Mouse (Mus musculus) midbrain, embryonic 11.5 days (tissue): ENCODE results near the gene Qtrt2. TPM values are rescaled to one million over a fixed set of nuclear protein-coding genes. Genes with fewer than 3 reads are reported as not detected.
A peak's percentile ranks its signal among the peaks of the same experiment; 100 is the strongest.

ENCODE experiments used
- ATAC-seq: fragments of 200-750 bp; cut with Nextera tagmentation; 2 replicates; pipeline ENCODE4 v1.8.0; 2017; ENCODE audit warnings: moderate TSS enrichment, moderate library complexity; ENCODE audit not compliant: low FRiP score
- DNase-seq: peaks from one replicate; pipeline ENCODE4 v3.0.0; 2015; ENCODE audit warnings: low spot score; ENCODE audit errors: missing footprints
- H3K27ac ChIP-seq: fragments of 300-500 bp; sonication (generic); 2 replicates; pipeline ENCODE4 v1.5.1; 2014; ENCODE audit warnings: low read depth, low read length
- H3K27me3 ChIP-seq: fragments of 300-500 bp; sonication (generic); 2 replicates; pipeline ENCODE4 v1.6.1; 2014; ENCODE audit warnings: mild to moderate bottlenecking, low read length, moderate library complexity, mixed read lengths; ENCODE audit not compliant: control insufficient read depth, insufficient read depth
- H3K36me3 ChIP-seq: fragments of 300-500 bp; sonication (generic); 2 replicates; pipeline ENCODE4 v1.6.1; 2014; ENCODE audit warnings: mild to moderate bottlenecking, low read length, moderate library complexity, mixed read lengths; ENCODE audit not compliant: control insufficient read depth, insufficient read depth
- H3K4me1 ChIP-seq: fragments of 300-500 bp; sonication (generic); 2 replicates; pipeline ENCODE4 v1.6.1; 2014; ENCODE audit warnings: low read length; ENCODE audit not compliant: control insufficient read depth, insufficient read depth
- H3K4me2 ChIP-seq: fragments of 300-500 bp; sonication (generic); 2 replicates; pipeline ENCODE4 v1.6.1; 2014; ENCODE audit warnings: mild to moderate bottlenecking, moderate library complexity
- H3K4me3 ChIP-seq: fragments of 300-500 bp; sonication (generic); 2 replicates; pipeline ENCODE4 v1.5.1; 2014; ENCODE audit warnings: low read depth, low read length
- H3K9ac ChIP-seq: fragments of 300-500 bp; sonication (generic); 2 replicates; pipeline ENCODE4 v1.6.1; 2014; ENCODE audit warnings: low read length
- H3K9me3 ChIP-seq: fragments of 300-500 bp; sonication (generic); 2 replicates; pipeline ENCODE4 v1.6.1; 2016; ENCODE audit warnings: low read length; ENCODE audit not compliant: control insufficient read depth
- WGBS: fragments of 180-500 bp; shearing (Covaris S2); extraction: QIAGEN DNeasy Blood & Tissue Kit; methylation state at CpG from one replicate; pipeline ENCODE4 v1.1.7; 2014; 5-methylcytosine and 5-hydroxymethylcytosine counted together
- polyA plus RNA-seq: library from polyadenylated mRNA; unstranded; fragments of >200 nt; fragmentation: Nextera tagmentation; extraction: Ambion mirVana; gene quantifications from 2 replicates; pipeline ENCODE4 v1.2.1, GENCODE M21; 2014

Qtrt2 gene
- polyA plus RNA-seq, 1 experiment from 2014 or later, result 39.4 TPM

DNA sequence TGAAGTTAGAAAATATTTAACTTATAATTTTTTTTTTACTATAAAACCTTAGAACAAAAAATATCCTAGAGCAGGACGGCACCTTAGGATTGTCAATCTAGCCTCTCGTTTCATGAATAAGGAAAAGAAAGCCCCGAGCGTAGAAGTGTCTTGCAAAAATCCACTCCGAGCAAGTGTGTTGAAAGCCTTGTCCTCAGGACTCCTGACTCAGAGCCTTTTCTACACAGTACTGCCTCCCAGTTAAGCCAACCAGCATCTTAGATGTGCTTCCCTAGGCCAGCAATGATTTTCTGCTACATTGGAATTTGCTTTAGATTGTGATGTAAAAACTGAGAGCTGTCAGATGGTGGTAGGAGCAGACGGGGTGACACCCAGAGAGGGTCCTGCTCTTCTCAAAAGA, 6.4 kb upstream of the Qtrt2 start:
- no peaks in the 10 kb centered on the region for H3K4me1 ChIP-seq
- H3K27me3 ChIP-seq, result no peaks in the 10 kb centered on the region
- WGBS, result 88% methylated on average over 6 of the region's 6 CpGs
- no peak overlapping the region for H3K4me3 ChIP-seq
- DNase-seq (no peak), ATAC-seq (no peak)
- H3K9me3 ChIP-seq, result no peaks in the 10 kb centered on the region
- H3K27ac ChIP-seq, result no peak overlapping the region
- no peak overlapping the region for H3K4me2 ChIP-seq
- no peak overlapping the region for H3K9ac ChIP-seq
- H3K36me3 ChIP-seq, result no peaks in the 10 kb centered on the region

DNA sequence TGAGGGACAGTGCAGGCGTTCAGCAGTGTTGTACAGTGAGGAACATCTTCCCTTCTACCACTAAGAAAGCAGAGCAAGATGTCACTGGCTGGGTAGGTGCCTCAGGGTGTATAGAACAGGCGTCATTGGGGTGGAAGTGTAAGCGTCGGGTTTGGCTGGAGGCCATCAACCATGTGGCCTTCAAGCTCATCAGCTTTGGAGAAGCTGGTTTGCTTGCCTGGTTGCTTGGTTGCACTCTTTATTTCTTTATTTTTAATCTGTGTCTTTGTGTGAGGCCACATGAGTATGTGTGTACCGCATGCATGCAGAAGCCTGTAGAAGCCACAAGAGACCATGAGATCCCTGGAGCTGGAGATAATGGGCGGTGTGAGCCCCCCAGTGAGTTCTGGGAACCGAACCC, 5.7 kb upstream of the Qtrt2 start:
- no peak overlapping the region for H3K27ac ChIP-seq
- H3K9ac ChIP-seq, result no peak overlapping the region
- no peaks in the 10 kb centered on the region for H3K4me1 ChIP-seq
- H3K9me3 ChIP-seq, result no peaks in the 10 kb centered on the region
- H3K4me3 ChIP-seq, result no peak overlapping the region
- H3K36me3 ChIP-seq, result no peaks in the 10 kb centered on the region
- WGBS, result 86% methylated on average over 7 of the region's 7 CpGs
- H3K27me3 ChIP-seq, result no peaks in the 10 kb centered on the region
- ATAC-seq (no peak), DNase-seq (no peak)
- no peak overlapping the region for H3K4me2 ChIP-seq

DNA sequence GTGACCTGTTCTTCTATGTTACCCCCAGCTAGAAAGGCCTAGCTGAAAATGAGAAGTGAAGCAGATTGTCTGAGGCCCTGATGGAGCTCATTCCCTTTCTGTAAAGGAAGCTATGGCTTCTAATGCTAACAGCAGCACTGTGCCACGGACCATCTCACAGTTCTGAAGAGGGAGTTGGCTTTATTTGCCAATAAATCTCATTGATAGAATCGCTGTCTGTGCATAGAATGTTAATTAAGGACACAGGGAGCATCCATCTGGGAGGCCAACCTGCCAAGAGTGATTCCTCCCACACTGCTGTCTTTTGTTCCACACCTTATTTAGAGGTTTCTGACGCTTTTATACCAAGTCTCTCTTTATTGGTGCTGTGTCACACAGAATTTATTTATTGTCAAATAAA, 4.9 kb upstream of the Qtrt2 start:
- Histone ChIP-seq H3K27me3 (no peaks in the 10 kb centered on the region), H3K4me2 (no peak overlapping the region), H3K27ac (no peak overlapping the region), H3K9me3 (no peaks in the 10 kb centered on the region), H3K4me3 (no peak overlapping the region), H3K9ac (no peak overlapping the region), H3K36me3 (no peaks in the 10 kb centered on the region), H3K4me1 (no peaks in the 10 kb centered on the region)
- DNase-seq (no peak), ATAC-seq (no peak)
- 73% methylated on average over 3 of the region's 3 CpGs for WGBS

DNA sequence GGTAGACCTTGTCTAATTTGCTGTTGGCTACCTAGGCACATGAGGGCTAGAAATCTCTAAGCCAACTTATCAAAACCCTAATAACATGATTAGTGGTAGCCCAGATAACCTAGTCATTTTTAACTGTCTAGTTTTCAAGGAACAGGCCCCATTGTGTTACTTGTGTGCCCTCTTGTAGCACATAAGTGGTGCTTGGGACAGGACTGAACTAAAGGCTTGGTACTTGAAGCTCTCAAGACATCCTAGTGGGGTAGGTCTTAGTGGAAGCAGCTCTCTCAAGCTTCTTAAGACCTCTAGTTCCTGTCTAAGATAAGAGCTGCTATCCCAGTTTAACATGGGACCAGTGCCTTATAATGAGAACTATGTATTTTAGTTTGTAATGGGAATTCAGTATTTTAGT, 4.0 kb upstream of the Qtrt2 start:
- Histone ChIP-seq H3K9ac (no peak overlapping the region), H3K27me3 (no peaks in the 10 kb centered on the region), H3K4me1 (no peaks in the 10 kb centered on the region), H3K27ac (no peak overlapping the region), H3K9me3 (no peaks in the 10 kb centered on the region), H3K36me3 (no peaks in the 10 kb centered on the region), H3K4me2 (no peak overlapping the region), H3K4me3 (no peak overlapping the region)
- no peak for ATAC-seq
- DNase-seq, result no peak

DNA sequence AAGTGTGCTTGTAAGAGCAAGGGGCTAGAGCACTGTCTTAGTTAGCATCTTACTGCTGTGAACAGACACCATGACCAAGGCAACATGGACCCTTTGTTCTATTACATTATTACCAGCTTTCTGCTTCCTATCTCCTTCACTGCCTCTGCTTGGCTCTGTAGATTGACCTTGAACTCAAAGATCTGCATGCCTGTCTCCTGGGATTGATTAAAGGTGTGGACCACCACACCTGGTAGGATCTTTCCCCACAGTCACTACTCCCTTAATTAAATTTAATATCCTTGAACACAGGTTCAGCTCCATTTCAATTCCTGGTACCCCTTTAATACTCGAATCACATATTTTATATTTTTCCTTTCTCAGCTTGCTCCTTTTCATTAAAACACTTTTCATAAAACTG, 763 bp downstream of the Qtrt2 start:
- H3K4me2 ChIP-seq, result no peak overlapping the region
- WGBS, result 68% methylated on average over 1 of the region's 1 CpGs
- no peaks in the 10 kb centered on the region for H3K9me3 ChIP-seq
- no peak for ATAC-seq
- no peak overlapping the region for H3K9ac ChIP-seq
- no peak overlapping the region for H3K4me3 ChIP-seq
- H3K36me3 ChIP-seq, result no peaks in the 10 kb centered on the region
- no peak overlapping the region for H3K27ac ChIP-seq
- DNase-seq, result no peak
- no peaks in the 10 kb centered on the region for H3K27me3 ChIP-seq
- H3K4me1 ChIP-seq, result peaks cover 2% of the 10 kb centered on the region; the same call in 1 of the 2 replicates

DNA sequence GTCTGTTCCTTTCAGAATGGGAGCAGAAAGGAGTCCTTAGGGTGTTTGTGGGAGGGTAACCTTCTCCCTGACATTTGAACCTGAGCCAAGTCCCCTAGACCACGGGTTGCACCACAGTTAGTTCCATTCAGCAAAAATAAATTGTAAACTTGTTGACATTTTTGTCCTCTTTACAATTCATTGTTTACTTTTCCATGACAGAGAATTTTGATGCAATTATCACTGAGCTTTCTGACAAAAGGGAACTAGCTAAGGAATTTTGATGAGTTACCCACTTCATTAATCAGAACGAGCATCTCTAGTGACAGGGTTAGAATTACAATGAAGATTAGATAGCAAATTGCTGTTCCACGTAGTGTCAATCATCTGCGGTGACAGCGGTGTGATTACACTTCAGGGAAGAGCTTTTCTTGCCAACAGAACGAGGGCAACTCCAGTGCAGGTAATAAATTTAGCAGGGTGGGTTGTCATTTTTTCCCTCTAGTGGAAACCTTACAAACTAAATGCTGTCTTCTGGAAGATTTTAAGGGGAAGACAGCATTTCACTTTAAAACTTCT, 1.5 kb downstream of the Qtrt2 start:
- H3K36me3 ChIP-seq, result no peaks in the 10 kb centered on the region
- H3K4me2 ChIP-seq, result no peak overlapping the region
- H3K27me3 ChIP-seq, result no peaks in the 10 kb centered on the region
- WGBS, result 82% methylated on average over 6 of the region's 6 CpGs
- H3K9ac ChIP-seq, result no peak overlapping the region
- peaks cover 2% of the 10 kb centered on the region; the same call in 1 of the 2 replicates for H3K4me1 ChIP-seq
- no peak overlapping the region for H3K4me3 ChIP-seq
- H3K27ac ChIP-seq, result no peak overlapping the region
- ATAC-seq (no peak), DNase-seq (no peak)
- no peaks in the 10 kb centered on the region for H3K9me3 ChIP-seq

DNA sequence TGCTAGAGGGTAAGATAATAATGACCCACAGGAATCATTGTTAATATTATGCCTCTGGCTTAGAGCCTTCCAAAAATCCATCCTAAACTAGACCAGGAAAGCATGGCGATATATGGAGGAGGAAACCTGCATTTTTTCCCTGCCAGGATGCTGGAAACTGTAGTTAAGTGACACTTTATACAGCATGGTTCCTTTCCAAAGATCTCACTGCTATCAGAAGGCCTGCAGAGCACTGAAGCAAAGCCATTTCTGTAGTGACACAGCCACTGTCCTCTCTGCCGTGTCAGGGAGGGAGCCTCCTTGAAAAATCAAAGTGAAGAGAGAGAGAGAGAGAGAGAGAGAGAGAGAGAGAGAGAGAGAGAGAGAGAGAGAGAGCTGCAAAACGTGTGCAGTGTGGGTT, 4.0 kb downstream of the Qtrt2 start:
- H3K9ac ChIP-seq, result no peak overlapping the region
- ATAC-seq (no peak), DNase-seq (no peak)
- H3K36me3 ChIP-seq, result no peaks in the 10 kb centered on the region
- no peak overlapping the region for H3K4me2 ChIP-seq
- no peak overlapping the region; the same call in 1 of the 2 replicates for H3K27ac ChIP-seq
- H3K4me1 ChIP-seq, result peaks cover 2% of the 10 kb centered on the region; the same call in 1 of the 2 replicates
- H3K9me3 ChIP-seq, result no peaks in the 10 kb centered on the region
- no peak overlapping the region for H3K4me3 ChIP-seq
- H3K27me3 ChIP-seq, result no peaks in the 10 kb centered on the region
- 39% methylated on average over 3 of the region's 3 CpGs for WGBS

DNA sequence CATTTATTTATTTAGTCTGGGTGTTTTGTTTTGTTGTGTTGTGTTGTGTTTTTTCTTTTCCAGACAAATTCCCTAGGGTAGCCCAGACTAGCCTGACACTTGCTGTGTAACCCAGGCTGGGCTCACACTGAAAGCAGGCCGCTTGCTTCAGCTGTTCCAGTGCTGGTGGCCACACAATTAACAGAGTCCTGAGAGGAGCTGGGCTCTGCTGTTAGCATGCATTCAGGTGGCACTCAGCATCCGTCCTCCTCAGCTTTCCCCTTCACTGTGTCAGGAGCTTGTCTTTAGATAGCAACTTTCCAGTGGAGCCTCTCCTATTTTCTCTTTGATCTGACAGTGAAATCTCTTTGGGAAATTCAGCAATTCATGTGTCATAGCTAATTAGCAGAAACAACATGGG, 4.6 kb downstream of the Qtrt2 start:
- ATAC-seq, result peak; percentile 77
- 28% methylated on average over 2 of the region's 2 CpGs for WGBS
- H3K4me2 ChIP-seq, result no peak overlapping the region

DNA sequence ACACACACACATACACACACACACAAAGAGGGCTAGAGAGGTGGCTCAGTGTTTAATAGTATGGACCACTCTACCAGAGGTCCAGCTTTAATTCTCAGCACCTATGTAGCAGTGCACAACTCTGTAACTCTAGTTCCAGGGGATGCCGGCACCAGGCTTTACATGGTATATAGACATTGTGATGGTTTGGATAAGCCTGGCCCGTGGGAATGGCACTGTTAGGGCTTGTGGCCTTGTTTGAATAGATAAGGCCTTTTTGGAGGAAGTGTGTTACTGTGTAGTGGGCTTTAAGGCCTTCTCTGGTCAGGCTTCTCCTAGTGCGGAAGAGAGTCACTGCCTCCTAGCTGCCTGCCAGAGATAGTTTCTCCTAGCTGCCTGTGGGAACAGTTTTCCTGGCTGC, 7.7 kb downstream of the Qtrt2 start:
- ATAC-seq, result no peak
- no peak for DNase-seq
- no peaks in the 10 kb centered on the region for H3K27me3 ChIP-seq
- no peak overlapping the region for H3K4me2 ChIP-seq
- WGBS, result 92% methylated on average over 3 of the region's 3 CpGs
- no peaks in the 10 kb centered on the region for H3K9me3 ChIP-seq
- no peak overlapping the region for H3K4me3 ChIP-seq
- H3K36me3 ChIP-seq, result no peaks in the 10 kb centered on the region
- H3K9ac ChIP-seq, result no peak overlapping the region
- H3K27ac ChIP-seq, result no peak overlapping the region
- H3K4me1 ChIP-seq, result peaks cover 2% of the 10 kb centered on the region; the same call in 1 of the 2 replicates

More for the DNA sequence above, 4.6 kb downstream of the Qtrt2 start:
- Histone ChIP-seq H3K9ac (no peak overlapping the region), H3K4me1 (peaks cover 2% of the 10 kb centered on the region; the same call in 1 of the 2 replicates), H3K27ac (no peak overlapping the region), H3K36me3 (no peaks in the 10 kb centered on the region), H3K9me3 (no peaks in the 10 kb centered on the region), H3K27me3 (no peaks in the 10 kb centered on the region), H3K4me3 (no peak overlapping the region)
- no peak for DNase-seq
